Mouse (Mus musculus) spleen, postnatal 0 days (tissue): ENCODE results near the gene Gkn3. TPM values are rescaled to one million over a fixed set of nuclear protein-coding genes. Genes with fewer than 3 reads are reported as not detected.

ENCODE experiments used
- polyA plus RNA-seq: library from polyadenylated mRNA; unstranded; fragments of >200 nt; fragmentation: Nextera tagmentation; extraction: Ambion mirVana; gene quantifications from 2 replicates; pipeline ENCODE4 v1.2.1, GENCODE M21; 2015

Gkn3 gene
- 0.21 and 0.38 TPM in 2 replicates for polyA plus RNA-seq

GRCm38 (mm10) chr6:87388877-87389276, at the start of gene Gkn3:
Gene Gkn3, minus strand, starts transcription at chr6:87388935.

GRCm38 (mm10) chr6:87428487-87429044, 39.8 kb upstream of the Gkn3 start, which contains the start of gene Bmp10:
Gene Bmp10, plus strand, starts transcription at chr6:87428994.

GRCm38 (mm10) chr6:87373057-87373456, 15.7 kb downstream of the Gkn3 start, which contains the start of gene Gkn2:
Gene Gkn2, plus strand, starts transcription at chr6:87373357.

GRCm38 (mm10) chr6:87350829-87351228, 37.9 kb downstream of the Gkn3 start, which contains the start of gene Gkn1:
Gene Gkn1, minus strand, starts transcription at chr6:87350942.

GRCm38 (mm10) chr6:87335091-87335934, 53.4 kb downstream of the Gkn3 start, which contains the start of gene Antxr1:
Gene Antxr1, minus strand, starts transcription at chr6:87335821.

Other genes starting within 250 kb of the Gkn3 start
- 3.9 and 5.1 TPM in 2 replicates for gene Antxr1, start 53.1 kb downstream of the Gkn3 start, polyA plus RNA-seq
- 0.13 and 0.22 TPM in 2 replicates for gene Gkn1, start 38.0 kb downstream of the Gkn3 start, polyA plus RNA-seq
- gene Gkn2, start 15.6 kb downstream of the Gkn3 start, polyA plus RNA-seq = 0.16 and 0.34 TPM in 2 replicates
- gene Bmp10, start 40.1 kb upstream of the Gkn3 start, polyA plus RNA-seq = not detected in 2 replicates
- gene Arhgap25, start 144.3 kb upstream of the Gkn3 start, polyA plus RNA-seq = 10.9 and 15.7 TPM in 2 replicates
- 1.9 TPM in 2 replicates for gene Prokr1, start 201.8 kb upstream of the Gkn3 start, polyA plus RNA-seq